In genomic region chr9:110448857-110449617, GRCm38 (mm10) we compare ENCODE assay signal across 8 mouse cellular contexts. TPM values are rescaled to one million over a fixed set of nuclear protein-coding genes. Genes with fewer than 3 reads are reported as not detected.
A peak's percentile ranks its signal among the peaks of the same experiment; 100 is the strongest.
DNase-seq lines count a peak whose midpoint lies in the region; ATAC-seq and TF ChIP-seq lines count a peak whose summit lies in the region.

No protein-coding gene starts in this region.

- H3K79me3 ChIP-seq in C2C12 (ENCODE audit: low read depth) = no peaks in the 10 kb centered on the region

- 35% methylated on average over 11 of the region's 11 CpGs for WGBS in heart, embryonic 10.5 days
- 27% methylated on average over 11 of the region's 11 CpGs for WGBS in kidney, embryonic 16.5 days

- no peak overlapping the region for H3ac ChIP-seq in C2C12 (ENCODE audit: control insufficient read depth, insufficient read length, low read depth)

- no peak overlapping the region for H3K27ac ChIP-seq in heart, embryonic 10.5 days
- no peak overlapping the region for H3K27ac ChIP-seq in kidney, embryonic 16.5 days (ENCODE audit: low read length)

- DNase-seq in brain, adult 2 months (ENCODE audit: low read depth, low spot score) = peak; percentile 94
- peak; percentile 88 for DNase-seq in heart, embryonic 10.5 days (ENCODE audit: low spot score)
- peak; percentile 78 for DNase-seq in liver
- peak; percentile 91 for DNase-seq in splenic B cell, adult 2 months (ENCODE audit: low read depth, low spot score)

- no peak overlapping the region for H3K9ac ChIP-seq in kidney, embryonic 16.5 days (replicated peaks; ENCODE audit: low read length)

- peaks cover 4% of the 10 kb centered on the region; the same call in 1 of the 2 replicates for H3K4me1 ChIP-seq in heart, embryonic 10.5 days
- H3K4me1 ChIP-seq in kidney, embryonic 16.5 days (ENCODE audit: insufficient read depth, low read length) = no peaks in the 10 kb centered on the region

- H3K4me2 ChIP-seq in kidney, embryonic 16.5 days (replicated peaks; ENCODE audit: low read depth, low read length) = no peak overlapping the region

- peaks cover 9% of the 10 kb centered on the region for H3K36me3 ChIP-seq in C2C12 (ENCODE audit: control insufficient read depth, insufficient read depth)
- peaks cover 26% of the 10 kb centered on the region for H3K36me3 ChIP-seq in heart, embryonic 10.5 days
- H3K36me3 ChIP-seq in kidney, embryonic 16.5 days (ENCODE audit: insufficient read depth, low read length) = no peaks in the 10 kb centered on the region
- no peaks in the 10 kb centered on the region for H3K36me3 ChIP-seq in splenic B cell, adult 2 months (ENCODE audit: control insufficient read depth, insufficient read depth, low read length, poor library complexity, severe bottlenecking)

- TF ChIP-seq CTCF in C2C12 (IDR thresholded peaks at IDR 0.05; ENCODE audit: control insufficient read depth, insufficient read depth, insufficient read length) = peak; percentile 42

- no peaks in the 10 kb centered on the region for H3K79me2 ChIP-seq in C2C12 (ENCODE audit: control insufficient read depth, insufficient read depth)

- no peaks in the 10 kb centered on the region for H3K9me3 ChIP-seq in heart, embryonic 10.5 days
- no peaks in the 10 kb centered on the region for H3K9me3 ChIP-seq in kidney, embryonic 16.5 days (ENCODE audit: low read length)

- peak; percentile 91 for ATAC-seq in erythroblast, adult 5-6 weeks (replicated peaks; ENCODE audit: low FRiP score, poor library complexity, severe bottlenecking)
- ATAC-seq in kidney, embryonic 16.5 days (ENCODE audit: low FRiP score, low TSS enrichment) = peak; percentile 81
- ATAC-seq in monocyte, adult 5-6 weeks (replicated peaks; ENCODE audit: insufficient number of reproducible peaks, low FRiP score, low TSS enrichment, poor library complexity, severe bottlenecking) = peak; percentile 91

- no peaks in the 10 kb centered on the region for H3K27me3 ChIP-seq in C2C12 (ENCODE audit: control insufficient read depth, insufficient read depth, insufficient read length)
- H3K27me3 ChIP-seq in heart, embryonic 10.5 days (ENCODE audit: insufficient read depth, poor library complexity, severe bottlenecking) = no peaks in the 10 kb centered on the region
- no peaks in the 10 kb centered on the region for H3K27me3 ChIP-seq in kidney, embryonic 16.5 days (ENCODE audit: insufficient read depth, low read length)
- no peaks in the 10 kb centered on the region for H3K27me3 ChIP-seq in splenic B cell, adult 2 months (ENCODE audit: control insufficient read depth, insufficient read depth, low read length, poor library complexity, severe bottlenecking)

- H3K4me3 ChIP-seq in C2C12 (ENCODE audit: insufficient read depth, poor library complexity, severe bottlenecking) = no peak overlapping the region
- no peak overlapping the region for H3K4me3 ChIP-seq in heart, embryonic 10.5 days
- no peak overlapping the region for H3K4me3 ChIP-seq in kidney, embryonic 16.5 days (ENCODE audit: low read length)

TF ChIP-seq in C2C12, 6 proteins besides CTCF, POLR2A, EP300 and RAD21:
- TF ChIP-seq CEBPB (IDR thresholded peaks at IDR 0.05; ENCODE audit: low read depth) (no peak), MAX (IDR thresholded peaks at IDR 0.05) (no peak), MYOG (IDR thresholded peaks at IDR 0.05; ENCODE audit: control insufficient read depth, extremely low read depth, insufficient read length) (no peak), USF1 (IDR thresholded peaks at IDR 0.05; ENCODE audit: low read depth) (no peak)

RNA-seq across cellular contexts. Expression of gene Klhl18, which starts 27.5 kb away (rescaled TPM):
- 10.6 TPM for polyA plus RNA-seq in C2C12 (2012; fragmentation: generic; extraction: Trizol)
- 4.8 and 18.4 TPM in 2 replicates for total RNA-seq in erythroblast, adult 5-6 weeks (2015; ENCODE audit: low replicate concordance)
- 2.4 and 3.4 TPM in 2 replicates for total RNA-seq in erythroblast, adult 5-6 weeks (2017; ENCODE audit: low replicate concordance)
- polyA plus RNA-seq in heart, embryonic 10.5 days (2016; fragmentation: Nextera tagmentation; extraction: Ambion mirVana) = 9.0 and 10.0 TPM in 2 replicates
- 9.3 and 11.6 TPM in 2 replicates for polyA plus RNA-seq in kidney, embryonic 16.5 days (2015; fragmentation: Nextera tagmentation; extraction: Ambion mirVana)
- 18.9 to 29.8 TPM (median 24.5 TPM) in 3 replicates for total RNA-seq in monocyte, adult 5-6 weeks (2017)

RNA-seq across cellular contexts. Expression of gene Kif9, which starts 27.7 kb away (rescaled TPM):
- polyA plus RNA-seq in C2C12 (2012; fragmentation: generic; extraction: Trizol) = 0.09 TPM
- 0.84 TPM in 1 of 2 replicates, not detected in the other for total RNA-seq in erythroblast, adult 5-6 weeks (2015; ENCODE audit: low replicate concordance)
- 0.42 TPM in 1 of 2 replicates, not detected in the other for total RNA-seq in erythroblast, adult 5-6 weeks (2017; ENCODE audit: low replicate concordance)
- polyA plus RNA-seq in heart, embryonic 10.5 days (2016; fragmentation: Nextera tagmentation; extraction: Ambion mirVana) = 0.62 and 0.64 TPM in 2 replicates
- polyA plus RNA-seq in kidney, embryonic 16.5 days (2015; fragmentation: Nextera tagmentation; extraction: Ambion mirVana) = 1.4 and 1.7 TPM in 2 replicates
- 1.8 to 5.4 TPM (median 4.0 TPM) in 3 replicates for total RNA-seq in monocyte, adult 5-6 weeks (2017)

RNA-seq across cellular contexts. Expression of gene Ngp, which starts 29.5 kb away (rescaled TPM):
- polyA plus RNA-seq in C2C12 (2012; fragmentation: generic; extraction: Trizol) = 0.02 TPM
- 6,400 and 7,048 TPM in 2 replicates for total RNA-seq in erythroblast, adult 5-6 weeks (2015; ENCODE audit: low replicate concordance)
- 1,550 and 2,626 TPM in 2 replicates for total RNA-seq in erythroblast, adult 5-6 weeks (2017; ENCODE audit: low replicate concordance)
- polyA plus RNA-seq in heart, embryonic 10.5 days (2016; fragmentation: Nextera tagmentation; extraction: Ambion mirVana) = not detected in 2 replicates
- 3.4 and 4.8 TPM in 2 replicates for polyA plus RNA-seq in kidney, embryonic 16.5 days (2015; fragmentation: Nextera tagmentation; extraction: Ambion mirVana)
- total RNA-seq in monocyte, adult 5-6 weeks (2017) = 1.2 TPM in 1 of 3 replicates, not detected in the others

RNA-seq across cellular contexts. Expression of gene Ptpn23, which starts 41.0 kb away (rescaled TPM):
- polyA plus RNA-seq in C2C12 (2012; fragmentation: generic; extraction: Trizol) = 32.4 TPM
- 3.8 and 4.2 TPM in 2 replicates for total RNA-seq in erythroblast, adult 5-6 weeks (2015; ENCODE audit: low replicate concordance)
- 0.60 and 1.1 TPM in 2 replicates for total RNA-seq in erythroblast, adult 5-6 weeks (2017; ENCODE audit: low replicate concordance)
- 14.6 and 18.4 TPM in 2 replicates for polyA plus RNA-seq in heart, embryonic 10.5 days (2016; fragmentation: Nextera tagmentation; extraction: Ambion mirVana)
- 15.8 and 20.7 TPM in 2 replicates for polyA plus RNA-seq in kidney, embryonic 16.5 days (2015; fragmentation: Nextera tagmentation; extraction: Ambion mirVana)
- total RNA-seq in monocyte, adult 5-6 weeks (2017) = 5.8 to 10.3 TPM (median 7.0 TPM) in 3 replicates
